Mouse (Mus musculus) thymus, postnatal 0 days (tissue): ENCODE results near the gene Wars. TPM values are rescaled to one million over a fixed set of nuclear protein-coding genes. Genes with fewer than 3 reads are reported as not detected.
"Not testable (repeated sequence)": the region's sequence is repeated elsewhere in the genome, so short reads cannot be mapped to it uniquely, and the experiment has no call there.

ENCODE experiments used
- DNase-seq: peaks from one replicate; pipeline ENCODE4 v3.0.0-alpha.2; 2015; ENCODE audit warnings: low spot score
- polyA plus RNA-seq: library from polyadenylated mRNA; unstranded; fragments of >200 nt; fragmentation: Nextera tagmentation; extraction: Ambion mirVana; gene quantifications from 2 replicates; pipeline ENCODE4 v1.2.1, GENCODE M21; 2015

The Wars gene
- polyA plus RNA-seq, 1 experiment from 2014 or later = 59.5 TPM

DNA sequence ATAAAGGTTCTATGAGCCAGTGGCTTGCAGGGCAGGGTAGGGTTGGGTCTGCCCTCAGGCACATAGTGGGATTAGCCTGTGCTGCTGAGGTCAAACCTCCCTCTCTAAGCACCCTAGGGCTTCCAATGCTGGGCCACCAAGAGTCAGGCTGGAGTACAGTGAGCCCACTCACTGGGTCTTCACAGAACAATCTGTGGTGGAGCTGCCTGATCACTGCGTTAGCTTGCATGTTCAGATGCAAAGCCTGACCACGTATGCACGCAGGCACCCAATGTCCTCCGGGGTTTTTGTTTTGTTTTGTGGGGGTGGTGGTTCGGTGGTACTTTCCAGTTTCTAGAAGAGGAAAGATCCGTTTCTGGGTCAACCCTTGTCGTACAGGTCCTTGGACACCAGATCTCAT lies 36.9 kb downstream of the Wars start:
- DNase-seq = no peak

DNA sequence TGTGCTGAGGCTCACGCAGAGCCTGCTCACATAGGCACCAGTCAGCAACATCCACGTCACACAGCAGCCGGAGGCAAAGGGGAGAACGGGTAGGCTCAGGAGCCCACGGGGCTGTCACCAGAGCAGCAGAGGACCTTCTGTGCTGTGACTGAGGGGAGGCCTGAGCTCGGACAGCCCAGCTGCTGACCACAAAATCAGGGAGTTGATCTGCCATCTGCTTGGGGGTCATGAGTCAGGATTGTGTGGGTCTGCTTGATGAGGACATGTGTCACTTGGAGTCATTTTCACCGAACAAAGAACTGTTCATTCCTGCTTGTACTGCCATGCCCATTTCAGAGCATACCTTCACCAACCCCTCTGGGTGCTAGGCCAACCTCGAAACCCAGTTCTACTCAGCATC lies 37.8 kb downstream of the Wars start:
- DNase-seq = no peak

DNA sequence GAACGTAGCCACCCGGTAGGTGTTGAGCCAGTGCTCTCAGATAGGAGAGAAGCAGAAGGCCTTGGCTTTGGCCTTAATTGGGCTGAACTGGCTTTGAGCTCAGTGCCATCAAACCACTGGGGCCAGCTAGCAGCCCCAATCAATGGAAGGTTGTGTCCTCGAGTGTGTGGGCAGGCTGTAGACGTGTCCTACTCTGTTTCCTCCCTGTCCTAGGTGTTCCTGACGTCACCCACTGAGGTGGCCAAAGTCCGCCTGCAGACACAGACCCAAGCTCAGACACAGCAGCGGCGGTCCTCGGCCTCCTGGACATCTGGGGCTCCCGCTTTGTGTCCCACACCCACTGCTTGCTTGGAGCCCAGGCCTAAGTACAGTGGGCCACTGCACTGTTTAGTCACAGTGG lies 38.9 kb downstream of the Wars start:
- no peak for DNase-seq

DNA sequence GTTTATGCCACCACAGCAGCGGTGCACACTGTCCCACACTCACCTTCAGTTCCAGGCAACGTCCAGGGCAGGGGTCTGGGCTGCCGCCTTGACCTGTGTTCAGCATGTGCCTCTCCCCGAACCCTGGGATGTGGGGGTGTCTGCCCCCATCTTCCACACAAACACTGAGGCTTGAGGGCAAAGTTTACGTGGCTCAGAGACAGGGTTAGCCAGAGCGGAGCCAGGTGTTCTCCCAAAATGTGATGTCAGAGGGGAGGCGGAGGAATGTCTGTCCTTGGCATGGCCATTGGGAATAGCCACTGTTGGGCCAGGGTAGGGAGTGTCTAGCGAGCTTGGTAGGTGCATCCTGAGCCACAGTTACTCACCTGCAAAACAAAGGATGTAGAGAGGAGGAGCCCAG lies 41.2 kb downstream of the Wars start:
- no peak for DNase-seq

DNA sequence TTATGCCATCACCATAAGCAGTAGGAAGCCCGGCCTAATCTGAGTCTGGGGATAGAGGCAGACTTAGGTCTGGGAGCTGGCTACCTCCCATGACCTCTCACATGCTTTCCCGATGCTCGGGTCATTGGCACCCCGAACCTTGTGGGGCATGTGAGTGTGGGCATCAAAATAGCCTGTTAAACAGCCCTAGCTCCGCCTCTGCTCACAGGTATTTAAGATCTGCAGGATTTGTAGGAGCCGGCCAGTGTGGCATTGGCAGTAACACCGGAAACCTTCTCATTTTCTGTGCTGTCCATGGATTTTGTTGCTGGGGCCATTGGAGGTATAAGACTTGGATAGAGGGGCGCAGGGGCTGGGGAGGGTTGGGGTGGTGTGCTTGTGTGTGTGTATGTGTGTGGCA lies 43.1 kb downstream of the Wars start:
- DNase-seq = no peak

DNA sequence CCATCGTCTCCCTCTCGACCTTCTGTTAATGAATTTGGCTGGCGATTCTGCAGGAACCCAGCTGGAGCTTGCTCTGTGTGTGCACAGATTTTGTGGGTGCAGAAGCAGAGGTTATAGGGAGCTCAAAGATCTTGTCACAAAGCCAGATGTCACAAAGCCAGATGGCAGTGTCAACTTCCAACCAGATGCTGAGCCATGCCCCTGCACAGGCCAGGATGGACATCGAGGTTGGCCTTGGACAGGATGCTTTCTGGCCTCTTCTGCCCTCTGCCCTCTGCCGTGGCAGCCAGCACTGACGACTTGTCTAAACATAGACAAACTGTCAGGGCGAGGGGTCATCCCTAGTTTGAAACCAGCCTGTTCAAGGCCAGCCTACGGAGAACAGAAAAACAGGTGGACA lies 43.8 kb downstream of the Wars start:
- DNase-seq = no peak

DNA sequence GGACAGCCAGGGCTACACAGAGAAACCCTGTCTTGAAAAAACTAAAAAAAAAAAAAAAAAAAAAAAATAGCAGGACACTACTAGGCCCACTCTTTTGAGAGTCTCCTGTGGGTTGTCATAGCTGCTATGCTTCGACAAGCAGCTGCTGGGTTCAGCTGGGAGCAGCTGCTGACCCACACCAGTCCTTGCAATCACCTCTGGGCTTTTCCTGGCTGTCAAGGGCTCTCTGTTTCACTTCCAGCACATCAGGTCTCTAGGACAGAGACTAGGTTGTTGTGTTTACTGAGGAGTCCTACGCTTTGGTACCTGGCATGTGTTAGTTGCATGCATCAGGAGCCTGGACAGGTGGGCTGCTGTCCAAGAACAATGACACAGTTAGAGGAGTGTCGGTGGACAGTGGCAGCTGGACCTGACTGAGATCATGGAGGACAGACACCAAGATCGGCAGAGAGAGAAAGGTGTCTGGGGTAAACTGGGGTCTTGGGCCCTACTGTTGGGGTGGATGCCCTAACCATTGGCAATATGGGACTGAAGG lies 44.4 kb downstream of the Wars start:
- no peak for DNase-seq

DNA sequence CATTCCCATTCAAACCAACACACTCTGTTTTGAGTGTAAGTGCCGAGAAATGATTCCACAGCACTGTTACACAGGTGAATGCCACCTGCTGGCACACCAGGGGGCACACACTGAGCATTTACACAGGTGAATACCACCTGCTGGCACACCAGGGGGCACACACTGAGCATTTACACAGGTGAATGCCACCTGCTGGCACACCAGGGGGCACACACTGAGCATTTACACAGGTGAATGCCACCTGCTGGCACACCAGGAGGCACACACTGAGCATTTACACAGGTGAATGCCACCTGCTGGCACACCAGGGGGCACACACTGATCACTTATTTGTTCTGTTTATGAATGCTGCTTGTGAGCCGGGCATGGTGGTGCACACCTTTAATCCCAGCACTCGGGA lies 45.9 kb downstream of the Wars start:
- not testable (repeated sequence) for DNase-seq

DNA sequence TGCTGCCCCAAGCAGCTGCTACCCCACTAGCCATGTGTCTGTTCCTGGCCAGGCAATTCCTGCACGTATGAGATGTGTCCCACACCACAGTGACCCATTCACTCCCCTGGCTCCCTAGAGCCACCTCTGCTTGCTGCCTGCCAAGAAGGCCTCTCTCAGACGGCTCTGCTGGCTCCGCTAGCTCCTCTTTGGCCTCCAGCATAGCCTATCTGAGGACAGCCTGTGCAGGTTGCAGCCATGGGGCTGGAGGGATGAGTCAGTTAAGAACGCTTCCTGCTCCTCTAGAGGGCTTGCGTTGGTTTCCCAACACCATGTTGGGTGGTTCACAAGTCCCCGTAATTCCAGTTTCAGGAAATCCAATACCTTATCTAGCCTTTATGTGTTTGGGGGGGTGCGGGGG lies 51.3 kb downstream of the Wars start:
- no peak for DNase-seq

DNA sequence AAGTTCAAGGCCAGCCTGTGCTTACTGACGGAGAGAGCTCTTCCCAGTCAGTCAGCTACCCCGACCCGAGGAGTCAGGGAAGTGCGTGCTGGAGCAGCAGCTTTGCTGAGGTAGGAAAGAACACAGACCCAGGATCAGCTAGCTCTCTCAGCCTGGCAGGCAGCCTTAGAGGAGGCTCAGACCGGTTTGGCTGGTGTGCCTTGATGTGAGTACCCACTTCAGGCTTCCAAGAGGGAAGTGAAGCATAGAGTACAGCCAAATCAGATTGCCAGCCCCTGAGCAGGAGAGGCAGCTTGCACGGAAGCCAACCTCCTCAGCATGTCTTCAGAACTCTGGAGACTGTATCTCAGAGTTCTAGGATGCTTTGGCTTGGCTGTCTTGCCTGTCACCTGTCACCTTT lies 52.8 kb downstream of the Wars start:
- no peak for DNase-seq

DNA sequence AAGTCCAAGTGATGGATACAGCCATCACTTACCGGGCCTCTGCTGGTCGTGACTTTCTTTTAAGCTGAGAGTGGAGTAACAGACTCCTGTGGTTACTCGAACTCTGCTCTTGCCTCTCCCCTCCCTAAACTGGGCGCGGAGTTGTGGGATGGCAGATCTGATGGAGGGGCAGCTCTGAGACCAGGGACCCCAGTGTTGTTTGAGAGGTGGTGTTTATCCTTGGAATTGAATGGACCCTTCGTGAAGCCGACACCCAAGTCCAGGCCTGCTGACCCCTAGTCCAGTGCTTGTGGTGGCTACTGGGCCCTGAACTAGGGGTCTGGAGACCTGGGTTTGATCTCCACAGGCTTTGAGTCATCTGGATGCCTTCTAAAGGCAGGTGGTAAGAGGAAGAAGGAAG lies 57.3 kb downstream of the Wars start:
- no peak for DNase-seq

DNA sequence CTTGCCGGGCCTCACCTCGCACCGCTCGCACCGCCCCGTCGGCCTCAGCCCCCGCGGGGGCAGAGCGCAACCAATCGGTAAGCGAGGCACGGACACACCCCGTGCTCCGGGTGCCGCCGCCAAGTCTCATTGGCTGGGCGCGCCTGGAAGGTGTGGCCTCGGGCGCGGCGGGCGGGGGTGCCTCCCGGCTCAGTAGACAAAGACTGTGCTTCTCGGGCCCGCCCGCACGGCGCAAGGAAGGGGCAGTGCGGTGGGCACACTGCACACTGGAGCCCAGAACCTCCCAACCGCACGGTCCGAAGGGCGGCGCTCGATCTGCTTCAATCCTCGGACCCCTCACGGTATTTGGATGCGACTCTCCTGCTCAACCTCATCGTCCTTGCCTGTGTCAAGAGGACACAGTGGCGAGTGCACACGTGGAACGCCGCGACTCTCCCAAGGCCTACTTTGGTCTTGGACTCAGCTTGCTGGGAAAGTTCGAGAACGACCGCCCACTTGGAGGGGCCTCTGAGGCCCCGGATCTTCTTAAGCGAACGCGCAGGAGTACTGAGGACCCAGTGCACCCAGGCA lies 58.0 kb downstream of the Wars start, which contains the start of the genes Slc25a29 and Slc25a47:
TSS of gene Slc25a29 (minus strand) at position 44 of the 570 bp plus-strand sequence.
TSS of gene Slc25a47 (plus strand) at position 207 of the 570 bp plus-strand sequence.
- DNase-seq = peak; percentile 94

DNA sequence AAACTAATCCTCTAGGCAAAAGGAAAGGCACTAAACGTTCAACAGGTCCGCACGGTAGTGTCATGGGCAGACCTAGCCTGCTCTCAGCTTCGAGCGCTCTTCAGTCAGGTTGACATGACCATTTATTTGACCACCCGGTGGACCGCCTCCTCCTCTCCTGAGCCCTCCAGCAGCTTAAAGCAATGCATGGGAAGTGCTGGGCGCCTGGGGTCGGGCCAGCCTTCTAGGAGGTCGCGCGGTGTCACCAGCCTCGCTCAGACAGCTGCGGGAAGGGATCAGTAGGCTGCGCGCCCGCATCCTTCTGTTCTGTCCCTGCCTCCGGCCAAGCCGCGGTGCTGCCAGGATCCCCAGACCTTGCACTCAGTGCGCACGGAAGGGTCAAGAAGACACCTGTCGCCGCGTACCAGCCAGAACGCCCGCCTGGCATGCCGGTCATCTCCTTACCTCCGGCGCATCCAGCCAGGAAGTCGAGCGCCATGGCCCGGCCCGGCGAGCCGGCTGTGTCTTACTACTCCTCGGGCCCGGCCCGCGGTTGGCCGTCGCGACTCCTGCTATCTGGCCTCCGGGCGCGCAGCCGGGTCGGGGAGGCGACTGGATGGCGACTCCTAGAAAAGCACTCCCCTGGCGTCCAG lies 58.6 kb downstream of the Wars start:
- DNase-seq = no peak

DNA sequence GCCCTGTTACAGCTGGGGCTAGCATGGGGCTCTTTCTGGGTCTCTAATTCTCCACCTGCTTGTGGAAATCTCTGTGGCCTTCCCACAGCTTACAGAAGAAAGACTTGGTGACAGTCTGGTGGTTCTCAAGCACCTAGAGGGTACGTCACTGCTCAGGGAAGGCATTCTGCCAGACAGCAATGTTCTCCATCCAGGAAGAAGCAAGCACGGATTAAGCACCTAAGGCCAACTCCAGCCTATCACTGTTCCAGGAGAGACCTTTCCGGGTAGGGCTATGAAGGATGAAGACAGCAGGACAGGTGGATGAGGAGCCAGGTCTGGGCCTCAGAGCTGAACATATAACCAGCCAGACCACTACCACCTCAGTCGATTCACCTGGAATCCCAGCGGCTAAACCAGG lies 59.2 kb downstream of the Wars start:
- DNase-seq = no peak

DNA sequence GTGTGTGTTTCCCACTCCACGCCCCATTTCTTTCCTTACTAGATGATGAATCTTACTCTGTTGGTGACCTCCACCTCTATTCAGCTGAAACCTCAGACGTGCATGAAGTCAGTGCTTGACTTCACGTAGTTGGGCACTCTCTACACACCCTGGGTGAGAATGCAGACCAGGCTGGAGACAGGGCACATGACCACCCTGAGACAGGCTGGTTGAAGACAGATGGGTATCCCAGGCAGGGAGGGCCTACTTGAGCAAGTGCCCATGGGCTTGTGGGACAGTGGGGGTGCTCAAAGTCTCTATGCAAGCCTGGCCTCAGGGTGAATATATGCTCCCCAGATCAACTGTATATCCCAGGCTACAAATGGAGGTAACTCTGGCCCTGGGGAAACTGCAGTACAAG lies 59.6 kb downstream of the Wars start:
- DNase-seq = no peak

DNA sequence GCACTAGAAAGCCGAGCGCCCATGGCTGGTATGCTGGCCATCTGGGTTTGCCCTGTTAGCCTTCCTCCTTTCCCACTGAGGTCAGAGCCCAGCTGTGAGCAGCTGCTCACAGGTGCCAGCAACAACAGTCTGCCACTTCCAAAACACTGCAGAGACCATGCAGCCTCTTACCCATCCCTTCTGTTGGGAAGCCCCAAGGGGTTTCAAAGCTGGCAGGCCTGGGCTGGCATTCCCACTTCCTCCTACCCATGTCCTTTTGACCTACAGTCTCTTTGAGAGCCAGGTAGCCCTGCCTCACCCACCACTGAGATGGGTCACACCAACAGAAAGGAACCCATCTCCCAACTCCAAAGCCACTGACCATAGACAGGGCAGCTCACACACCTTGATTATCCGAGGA lies 60.6 kb downstream of the Wars start:
- no peak for DNase-seq

DNA sequence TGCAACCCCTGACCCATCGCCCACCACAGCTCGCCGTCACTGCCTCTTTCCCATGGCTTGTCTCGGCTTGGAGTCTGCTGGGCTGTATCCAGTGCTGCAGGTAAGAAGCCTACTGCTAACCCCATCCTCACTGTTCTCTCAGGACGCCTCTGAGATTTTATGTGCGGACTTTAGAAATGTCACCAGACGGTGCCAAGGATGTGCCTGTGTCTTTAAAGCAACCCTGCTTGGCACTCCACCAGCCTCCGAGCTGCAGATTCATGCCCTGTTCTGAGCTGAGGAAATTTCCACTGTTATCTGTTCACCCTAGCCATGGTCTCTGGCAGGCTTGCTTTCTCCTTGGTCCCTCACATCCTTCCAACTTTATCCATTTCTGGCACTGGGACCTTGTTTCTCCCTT lies 61.1 kb downstream of the Wars start:
- no peak for DNase-seq

DNA sequence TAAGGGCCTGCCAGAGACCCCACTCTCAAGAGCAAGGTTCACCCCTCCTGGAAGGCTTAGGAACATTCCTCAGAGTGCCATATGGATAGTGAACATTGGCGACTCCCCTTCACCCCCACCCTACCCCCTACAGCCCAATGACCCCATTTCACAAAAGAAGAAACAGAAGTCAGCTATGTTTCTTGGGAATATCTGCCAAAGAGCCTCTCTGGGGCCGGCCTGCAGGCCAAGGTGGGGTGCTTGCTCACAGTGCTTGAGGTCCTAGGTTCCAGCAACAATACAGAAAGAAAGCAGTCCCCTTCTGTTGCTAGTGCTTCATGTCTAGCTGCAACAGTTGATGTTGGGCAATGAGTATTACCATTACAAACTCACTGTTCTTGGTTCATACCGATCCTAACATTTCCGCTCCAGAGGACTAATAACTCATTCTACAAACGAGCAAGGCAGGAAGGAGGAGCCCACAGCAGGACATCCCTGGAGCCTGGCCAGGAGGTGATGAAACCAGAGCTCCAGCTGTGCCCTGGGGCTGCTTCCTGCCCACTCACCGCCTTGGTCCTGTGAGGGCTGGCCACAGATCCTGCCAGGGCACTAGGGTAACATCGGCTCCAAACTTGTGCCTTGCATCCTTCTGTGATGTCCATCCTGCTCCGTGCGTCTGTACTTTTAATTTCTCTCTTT lies 61.9 kb downstream of the Wars start:
- DNase-seq = no peak

DNA sequence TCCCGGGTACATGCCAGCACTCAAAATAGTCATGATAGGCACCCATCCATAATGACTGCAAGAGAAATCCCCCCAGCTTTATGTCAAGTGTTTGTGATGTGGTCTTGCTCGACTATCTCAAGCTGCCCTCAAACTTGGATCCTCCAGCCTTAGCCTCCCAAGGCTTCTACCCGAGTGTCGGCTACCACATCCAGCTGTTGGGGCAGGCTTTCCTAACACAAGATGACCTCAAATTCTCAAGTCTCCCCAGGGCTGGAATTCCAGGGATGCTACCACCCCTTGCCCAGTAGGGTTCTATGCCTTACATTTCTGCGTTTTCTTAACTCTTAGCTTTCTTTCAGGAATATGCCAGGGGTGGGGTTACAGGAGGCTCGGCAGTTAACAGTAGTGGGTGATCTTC lies 63.6 kb downstream of the Wars start:
- no peak for DNase-seq

DNA sequence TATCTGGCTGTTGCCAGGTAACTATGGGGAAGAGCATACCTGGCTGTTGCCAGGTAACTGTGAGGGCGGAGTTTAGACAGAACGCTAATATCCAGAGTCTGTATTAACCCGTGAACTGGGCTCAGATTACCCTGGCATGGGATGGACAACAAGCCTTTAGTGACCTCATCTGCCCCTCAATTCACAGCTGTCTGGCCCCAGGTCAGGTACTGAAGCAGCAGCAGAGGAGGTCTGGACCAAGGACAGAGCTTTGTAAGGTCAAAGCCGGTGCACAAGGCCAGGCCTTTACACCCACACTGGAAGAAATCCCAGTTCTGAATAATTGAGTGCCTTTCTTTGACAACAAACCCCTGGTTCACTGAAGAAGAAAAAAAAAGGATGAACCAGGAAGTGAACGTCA lies 64.3 kb downstream of the Wars start:
- DNase-seq = no peak

DNA sequence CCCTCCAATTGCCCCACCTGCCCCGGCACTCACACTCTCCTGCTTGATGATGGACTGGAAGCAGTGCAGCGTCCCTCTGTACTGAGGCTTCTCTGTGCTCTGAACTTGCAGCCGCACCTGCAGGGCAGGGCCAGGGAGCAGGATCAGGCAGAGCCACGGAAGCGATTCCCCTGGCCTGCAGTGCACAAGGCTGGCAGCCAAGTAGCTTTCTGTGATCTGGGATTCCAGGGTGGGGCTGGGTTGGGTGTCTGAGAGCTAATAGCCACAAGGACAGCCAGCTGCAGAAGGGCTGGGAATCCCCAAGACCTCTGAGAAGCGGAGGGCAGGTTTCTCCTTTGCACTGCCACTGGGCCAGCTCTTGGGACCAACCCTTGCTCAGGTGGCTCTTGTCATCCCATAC lies 66.3 kb downstream of the Wars start:
- no peak for DNase-seq

DNA sequence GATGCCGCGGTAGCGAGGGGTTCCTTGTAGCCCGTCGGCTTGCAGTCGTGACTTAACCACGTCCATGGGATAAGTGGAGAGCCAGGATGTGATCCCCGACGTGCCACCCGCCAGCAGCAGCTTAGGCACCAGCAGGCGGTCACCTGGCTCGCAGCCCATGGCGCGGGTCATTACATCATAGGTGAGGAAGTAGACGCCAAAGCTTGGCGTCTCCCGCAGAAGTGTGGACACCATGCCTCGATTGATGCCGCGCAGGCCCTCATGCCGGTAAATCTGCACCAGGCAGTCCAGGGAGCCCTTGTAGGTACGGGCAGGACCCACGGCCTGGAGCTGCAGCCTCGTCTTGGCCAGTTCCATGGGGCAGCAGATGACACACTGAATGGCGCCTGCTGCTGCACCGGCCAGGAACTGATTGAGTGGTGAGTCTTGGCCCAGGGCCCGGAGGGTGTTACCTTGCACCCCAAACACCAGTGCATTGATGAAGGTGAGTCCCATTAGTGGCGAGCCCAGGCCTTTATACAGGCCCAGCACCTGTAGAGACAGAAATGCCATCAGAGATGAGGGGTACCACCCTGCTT lies 66.9 kb downstream of the Wars start:
- DNase-seq = no peak
